Mouse (Mus musculus) cortical plate, adult 2 months (tissue): ENCODE measurements at regions not wholly inside any gene's neighbourhood (a gene's known extent, or its start where the extent isn't known, plus 50 kb on each side); places are given as distances from the start of the nearest gene placed in this dataset.

Experiments
- CTCF ChIP-seq: fragments of 200-500 bp; IDR thresholded peaks from 2 replicates; pipeline ENCODE4 v1.5.1; 2011; ENCODE audit warnings: mild to moderate bottlenecking, control low read depth, low read length; ENCODE audit not compliant: insufficient read depth; ENCODE audit errors: extremely low read depth
- POLR2A ChIP-seq: fragments of 200-500 bp; IDR thresholded peaks from 2 replicates; pipeline ENCODE4 v1.6.1; 2011; ENCODE audit warnings: mild to moderate bottlenecking, low read length, control low read depth; ENCODE audit not compliant: insufficient read depth; ENCODE audit errors: extremely low read depth

- no peak for TF ChIP-seq POLR2A
- TF ChIP-seq CTCF, result no peak
Measured at GRCm38 (mm10) chr13:51325298-51325697, 83.1 kb upstream of the S1pr3 start.
